Mouse (Mus musculus): ENCODE results near the gene Tmem204. TPM values are rescaled to one million over a fixed set of nuclear protein-coding genes. Genes with fewer than 3 reads are reported as not detected.
"Not testable (repeated sequence)": the region's sequence is repeated elsewhere in the genome, so short reads cannot be mapped to it uniquely, and the experiment has no call there.

Tmem204 gene
- 16.3 and 20.4 TPM in 2 replicates for polyA plus RNA-seq (2016; fragmentation: Nextera tagmentation; extraction: Ambion mirVana)

- Histone ChIP-seq H3K4me1 (replicated peaks) (peaks cover 57% of the 10 kb centered on the region), H3K27ac (ENCODE audit: poor library complexity, severe bottlenecking) (peak within 1 kb of the TSS; percentile 90), H3K36me3 (0 out of 2 replicates have a peak, but pooled peaks cover 2% of the 10 kb centered on the region), H3K9me3 (replicated peaks) (no peaks in the 10 kb centered on the region), H3K4me3 (no peak within 1 kb of the TSS), H3K4me2 (no peak within 1 kb of the TSS), H3K27me3 (replicated peaks) (no peaks in the 10 kb centered on the region), H3K9ac (no peak within 1 kb of the TSS)
- WGBS: 11% methylated on average over 7 of the region's 7 CpGs
- ATAC-seq (ENCODE audit: insufficient number of reproducible peaks, low FRiP score): peak; percentile 77
These were observed at the start of gene Tmem204 for GRCm38 (mm10) chr17:25083444-25083931. Tmem204 (minus strand) TSS chr17:25083591.

GRCm38 (mm10) chr17:25130060-25130459 is 46.7 kb upstream of the Tmem204 start:
- Histone ChIP-seq H3K27me3 (replicated peaks) (no peaks in the 10 kb centered on the region), H3K27ac (ENCODE audit: poor library complexity, severe bottlenecking) (no peak overlapping the region), H3K4me3 (no peak overlapping the region), H3K4me1 (replicated peaks) (peaks cover 19% of the 10 kb centered on the region), H3K36me3 (no peaks in the 10 kb centered on the region), H3K9me3 (replicated peaks) (no peaks in the 10 kb centered on the region), H3K9ac (no peak overlapping the region), H3K4me2 (no peak overlapping the region)
- ATAC-seq (ENCODE audit: insufficient number of reproducible peaks, low FRiP score): no peak
- 88% methylated on average over 1 of the region's 1 CpGs for WGBS

- Histone ChIP-seq H3K4me3 (no peak overlapping the region), H3K4me1 (replicated peaks) (peaks cover 8% of the 10 kb centered on the region; the same call in 1 of the 2 replicates), H3K27me3 (replicated peaks) (peaks cover 6% of the 10 kb centered on the region; the same call in 1 of the 2 replicates), H3K9me3 (replicated peaks) (no peaks in the 10 kb centered on the region), H3K36me3 (no peaks in the 10 kb centered on the region), H3K9ac (no peak overlapping the region), H3K4me2 (0 out of 2 replicates have a peak overlapping the region, but pooled peaks have one; percentile 41), H3K27ac (ENCODE audit: poor library complexity, severe bottlenecking) (no peak overlapping the region)
- no peak for ATAC-seq (ENCODE audit: insufficient number of reproducible peaks, low FRiP score)
- WGBS: 44% methylated on average over 9 of the region's 9 CpGs
These were observed 44.3 kb upstream of the Tmem204 start for GRCm38 (mm10) chr17:25127681-25128080.

- peaks cover 8% of the 10 kb centered on the region; the same call in 1 of the 2 replicates for H3K4me1 ChIP-seq (replicated peaks)
These were observed 43.7 kb upstream of the Tmem204 start for GRCm38 (mm10) chr17:25127079-25127478.

GRCm38 (mm10) chr17:25125442-25126060 is 42.2 kb upstream of the Tmem204 start:
- ATAC-seq (ENCODE audit: insufficient number of reproducible peaks, low FRiP score); H3K27ac ChIP-seq (ENCODE audit: poor library complexity, severe bottlenecking); H3K4me3 ChIP-seq; H3K4me1 ChIP-seq (replicated peaks); H3K9me3 ChIP-seq (replicated peaks); H3K36me3 ChIP-seq; H3K4me2 ChIP-seq; H3K9ac ChIP-seq: not testable (repeated sequence)
- 56% methylated on average over 3 of the region's 3 CpGs for WGBS
- H3K27me3 ChIP-seq (replicated peaks): peaks cover 15% of the 10 kb centered on the region; the same call in 1 of the 2 replicates

More at GRCm38 (mm10) chr17:25127079-25127478, 43.7 kb upstream of the Tmem204 start:
- 0 out of 2 replicates have a peak overlapping the region, but pooled peaks have one; percentile 11 for H3K27ac ChIP-seq (ENCODE audit: poor library complexity, severe bottlenecking)
- H3K9me3 ChIP-seq (replicated peaks): no peaks in the 10 kb centered on the region
- no peak overlapping the region for H3K9ac ChIP-seq
- ATAC-seq (ENCODE audit: insufficient number of reproducible peaks, low FRiP score): peak; percentile 90
- H3K4me3 ChIP-seq: no peak overlapping the region
- H3K36me3 ChIP-seq: no peaks in the 10 kb centered on the region
- H3K4me2 ChIP-seq: peak overlapping the region; percentile 41
- 16% methylated on average over 8 of the region's 8 CpGs for WGBS
- peaks cover 8% of the 10 kb centered on the region; the same call in 1 of the 2 replicates for H3K27me3 ChIP-seq (replicated peaks)

GRCm38 (mm10) chr17:25123979-25124378 is 40.6 kb upstream of the Tmem204 start:
- no peak overlapping the region for H3K27ac ChIP-seq (ENCODE audit: poor library complexity, severe bottlenecking)
- peaks cover 8% of the 10 kb centered on the region; the same call in 1 of the 2 replicates for H3K4me1 ChIP-seq (replicated peaks)
- WGBS: 24% methylated on average over 7 of the region's 7 CpGs
- no peak overlapping the region for H3K4me3 ChIP-seq
- ATAC-seq (ENCODE audit: insufficient number of reproducible peaks, low FRiP score): no peak
- no peak overlapping the region for H3K4me2 ChIP-seq
- no peak overlapping the region for H3K9ac ChIP-seq
- no peaks in the 10 kb centered on the region for H3K9me3 ChIP-seq (replicated peaks)
- no peaks in the 10 kb centered on the region for H3K36me3 ChIP-seq
- peaks cover 15% of the 10 kb centered on the region; the same call in 1 of the 2 replicates for H3K27me3 ChIP-seq (replicated peaks)

GRCm38 (mm10) chr17:25120406-25120805 is 37.0 kb upstream of the Tmem204 start, which contains the start of gene Ptx4:
Ptx4 (plus strand) TSS chr17:25120760.
- Histone ChIP-seq H3K27ac (ENCODE audit: poor library complexity, severe bottlenecking) (no peak within 1 kb of the TSS), H3K36me3 (no peaks in the 10 kb centered on the region), H3K9ac (no peak within 1 kb of the TSS), H3K4me3 (no peak within 1 kb of the TSS), H3K4me1 (replicated peaks) (peaks cover 5% of the 10 kb centered on the region; the same call in 1 of the 2 replicates), H3K9me3 (replicated peaks) (no peaks in the 10 kb centered on the region), H3K4me2 (no peak within 1 kb of the TSS), H3K27me3 (replicated peaks) (peaks cover 15% of the 10 kb centered on the region; the same call in 1 of the 2 replicates)
- no peak for ATAC-seq (ENCODE audit: insufficient number of reproducible peaks, low FRiP score)
- WGBS: 29% methylated on average over 3 of the region's 3 CpGs

- H3K27ac ChIP-seq (ENCODE audit: poor library complexity, severe bottlenecking): no peak overlapping the region
- no peak overlapping the region for H3K4me3 ChIP-seq
- H3K27me3 ChIP-seq (replicated peaks): 0 out of 2 replicates have a peak, but pooled peaks cover 7% of the 10 kb centered on the region
- no peak overlapping the region for H3K4me2 ChIP-seq
- no peak for ATAC-seq (ENCODE audit: insufficient number of reproducible peaks, low FRiP score)
- H3K4me1 ChIP-seq (replicated peaks): peaks cover 15% of the 10 kb centered on the region
- WGBS: 30% methylated on average over 4 of the region's 4 CpGs
- no peak overlapping the region for H3K9ac ChIP-seq
- H3K9me3 ChIP-seq (replicated peaks): no peaks in the 10 kb centered on the region
- H3K36me3 ChIP-seq: peaks cover 17% of the 10 kb centered on the region
These were observed 33.9 kb upstream of the Tmem204 start for GRCm38 (mm10) chr17:25117263-25117662.

- no peaks in the 10 kb centered on the region for H3K9me3 ChIP-seq (replicated peaks)
- peak within 1 kb of the TSS; percentile 92 for H3K4me2 ChIP-seq
- peak within 1 kb of the TSS; percentile 80 for H3K9ac ChIP-seq
- peaks cover 26% of the 10 kb centered on the region for H3K36me3 ChIP-seq
- peak within 1 kb of the TSS; percentile 86 for H3K27ac ChIP-seq (ENCODE audit: poor library complexity, severe bottlenecking)
- peak; percentile 93 for ATAC-seq (ENCODE audit: insufficient number of reproducible peaks, low FRiP score)
- 6% methylated on average over 40 of the region's 40 CpGs for WGBS
- no peaks in the 10 kb centered on the region for H3K27me3 ChIP-seq (replicated peaks)
- peaks cover 18% of the 10 kb centered on the region for H3K4me1 ChIP-seq (replicated peaks)
- peak within 1 kb of the TSS; percentile 53 for H3K4me3 ChIP-seq
These were observed 32.5 kb upstream of the Tmem204 start, which contains the start of gene Telo2 for GRCm38 (mm10) chr17:25115664-25116432. Telo2 (minus strand) TSS chr17:25115967.

- Histone ChIP-seq H3K4me3 (peak overlapping the region; percentile 53), H3K9me3 (replicated peaks) (no peaks in the 10 kb centered on the region), H3K4me1 (replicated peaks) (peaks cover 18% of the 10 kb centered on the region), H3K4me2 (peak overlapping the region; percentile 92), H3K27ac (ENCODE audit: poor library complexity, severe bottlenecking) (peak overlapping the region; percentile 86), H3K36me3 (peaks cover 34% of the 10 kb centered on the region), H3K9ac (peak overlapping the region; percentile 80), H3K27me3 (replicated peaks) (no peaks in the 10 kb centered on the region)
- peak; percentile 59 for ATAC-seq (ENCODE audit: insufficient number of reproducible peaks, low FRiP score)
- WGBS: 12% methylated on average over 23 of the region's 23 CpGs
These were observed 31.7 kb upstream of the Tmem204 start for GRCm38 (mm10) chr17:25114908-25115645.

Measured in heart, embryonic 12.5 days (tissue).